Mouse (Mus musculus): Measurements from ENCODE around the gene Hcrt.

- TF ChIP-seq POLR2A (IDR thresholded peaks at IDR 0.05; ENCODE audit: control insufficient read depth, low read depth, low read length) (no peak), CTCF (IDR thresholded peaks at IDR 0.05; ENCODE audit: control insufficient read depth, insufficient read depth, insufficient replicate concordance, low read depth, low read length) (no peak)
Observed at GRCm38 (mm10) chr11:100784286-100784685, 21.6 kb upstream of the Hcrt start.

Data from testis, adult 2 months (tissue).